Mouse (Mus musculus): ENCODE results near the gene 9430015G10Rik. TPM values are rescaled to one million over a fixed set of nuclear protein-coding genes. Genes with fewer than 3 reads are reported as not detected.

The 9430015G10Rik gene
- polyA plus RNA-seq, 1 experiment from 2014 or later = 23.7 TPM

DNA sequence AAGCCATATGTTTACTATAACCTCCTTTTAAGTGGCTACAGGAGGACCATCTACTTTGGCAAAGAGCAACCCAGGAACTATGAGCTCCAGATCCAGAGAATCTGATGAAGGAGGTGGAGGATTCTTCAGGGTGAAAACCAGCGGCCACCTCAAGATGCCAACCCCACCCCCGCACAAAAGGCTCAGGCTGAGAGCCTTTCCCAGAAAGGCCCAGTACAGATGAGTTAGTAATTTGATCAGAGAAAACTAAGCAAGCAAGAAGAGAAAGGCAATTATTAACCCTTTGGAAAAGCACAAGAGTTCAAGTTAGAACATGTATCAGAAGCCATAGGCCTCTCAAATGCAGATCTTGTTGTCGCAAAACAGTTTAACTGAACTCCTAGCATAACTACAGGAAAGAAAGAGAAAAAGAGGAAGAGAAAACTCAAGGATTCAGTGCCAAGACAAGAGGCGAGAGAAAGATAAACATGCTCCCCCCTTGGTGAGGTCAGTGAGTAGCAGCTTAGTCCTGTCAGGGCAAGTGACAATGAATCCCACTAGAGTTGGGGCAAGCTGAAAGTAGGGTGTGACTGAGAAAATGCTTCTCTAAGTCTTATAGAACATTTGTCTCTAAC, 27.1 kb upstream of the 9430015G10Rik start:
- Histone ChIP-seq H3K27me3 (replicated peaks) (peaks cover 5% of the 10 kb centered on the region; the same call in 1 of the 2 replicates), H3K9me3 (replicated peaks) (no peaks in the 10 kb centered on the region), H3K4me2 (no peak overlapping the region), H3K36me3 (no peaks in the 10 kb centered on the region), H3K27ac (ENCODE audit: poor library complexity, severe bottlenecking) (no peak overlapping the region), H3K4me1 (replicated peaks) (peaks cover 9% of the 10 kb centered on the region), H3K9ac (no peak overlapping the region), H3K4me3 (no peak overlapping the region)
- no peak for ATAC-seq (ENCODE audit: insufficient number of reproducible peaks, low FRiP score)
- 47% methylated on average over 4 of the region's 4 CpGs for WGBS

DNA sequence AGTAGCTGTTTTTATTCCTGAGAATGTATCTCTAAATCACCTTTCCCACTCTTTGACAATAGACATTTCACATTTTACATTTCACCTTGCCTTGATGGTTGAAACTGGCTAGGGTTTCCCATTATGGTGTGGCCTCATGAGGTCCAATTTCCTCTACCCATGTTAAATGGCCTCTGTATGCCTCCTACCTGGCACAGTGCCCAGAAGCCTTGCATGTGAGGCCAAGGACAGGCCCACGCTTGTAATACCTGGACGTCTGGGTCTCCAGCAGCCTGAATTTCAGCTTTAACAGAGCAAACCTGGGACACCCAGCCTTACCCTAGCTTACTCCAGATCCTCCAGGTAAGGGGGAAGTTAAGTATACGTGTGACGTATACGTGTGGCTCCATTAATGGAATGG, 26.4 kb upstream of the 9430015G10Rik start:
- 61% methylated on average over 5 of the region's 5 CpGs for WGBS
- H3K9ac ChIP-seq = no peak overlapping the region
- no peaks in the 10 kb centered on the region for H3K9me3 ChIP-seq (replicated peaks)
- 0 out of 2 replicates have a peak, but pooled peaks have one; percentile 45 for ATAC-seq (ENCODE audit: insufficient number of reproducible peaks, low FRiP score)
- no peaks in the 10 kb centered on the region for H3K36me3 ChIP-seq
- no peak overlapping the region for H3K4me3 ChIP-seq
- peaks cover 9% of the 10 kb centered on the region for H3K4me1 ChIP-seq (replicated peaks)
- H3K4me2 ChIP-seq = no peak overlapping the region
- H3K27me3 ChIP-seq (replicated peaks) = peaks cover 3% of the 10 kb centered on the region; the same call in 1 of the 2 replicates
- peak overlapping the region; percentile 30; the same call in 1 of the 2 replicates for H3K27ac ChIP-seq (ENCODE audit: poor library complexity, severe bottlenecking)

DNA sequence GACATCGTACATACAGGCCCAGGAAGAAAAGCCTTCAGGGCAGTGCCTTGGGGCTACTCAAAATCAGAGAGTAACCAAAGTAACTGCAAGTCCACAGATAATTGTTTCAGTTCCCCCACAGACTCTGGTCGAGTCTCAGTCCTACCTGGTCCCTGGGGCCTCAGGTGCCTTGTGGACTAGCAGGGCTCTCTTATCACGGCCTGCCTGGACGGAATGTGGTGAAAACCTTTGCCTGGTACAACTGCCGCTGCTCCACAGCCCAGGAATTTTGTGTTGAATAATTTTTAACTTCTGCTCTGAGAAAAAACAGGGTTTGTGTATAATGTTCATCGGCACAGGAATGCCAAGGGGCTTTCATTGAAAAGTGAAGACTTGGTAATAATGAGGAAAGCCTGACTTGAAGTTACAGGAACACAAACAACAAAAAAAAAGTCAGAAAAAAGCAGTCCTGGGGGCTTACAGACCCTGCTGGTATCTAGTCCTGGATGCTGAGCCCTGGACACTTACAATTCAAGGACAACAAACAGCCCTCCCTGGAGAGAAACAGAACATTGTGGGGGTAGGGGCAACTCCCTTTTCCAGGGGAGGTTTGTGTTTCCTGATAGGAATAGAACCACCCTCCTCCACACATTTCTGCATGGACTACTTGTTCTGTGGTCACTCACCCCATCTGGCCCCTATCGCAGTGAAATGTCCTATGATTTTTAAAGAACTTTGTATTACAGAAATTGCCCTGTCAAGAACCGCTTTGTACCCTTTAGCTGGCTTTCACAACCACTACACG, 25.5 kb upstream of the 9430015G10Rik start:
- H3K4me2 ChIP-seq = no peak overlapping the region
- H3K27me3 ChIP-seq (replicated peaks) = no peaks in the 10 kb centered on the region
- peak overlapping the region; percentile 23; the same call in 1 of the 2 replicates for H3K27ac ChIP-seq (ENCODE audit: poor library complexity, severe bottlenecking)
- H3K36me3 ChIP-seq = no peaks in the 10 kb centered on the region
- H3K9ac ChIP-seq = 0 out of 2 replicates have a peak overlapping the region, but pooled peaks have one; percentile 45
- WGBS = 54% methylated on average over 9 of the region's 9 CpGs
- H3K4me3 ChIP-seq = no peak overlapping the region
- H3K9me3 ChIP-seq (replicated peaks) = no peaks in the 10 kb centered on the region
- ATAC-seq (ENCODE audit: insufficient number of reproducible peaks, low FRiP score) = no peak
- peaks cover 9% of the 10 kb centered on the region for H3K4me1 ChIP-seq (replicated peaks)

DNA sequence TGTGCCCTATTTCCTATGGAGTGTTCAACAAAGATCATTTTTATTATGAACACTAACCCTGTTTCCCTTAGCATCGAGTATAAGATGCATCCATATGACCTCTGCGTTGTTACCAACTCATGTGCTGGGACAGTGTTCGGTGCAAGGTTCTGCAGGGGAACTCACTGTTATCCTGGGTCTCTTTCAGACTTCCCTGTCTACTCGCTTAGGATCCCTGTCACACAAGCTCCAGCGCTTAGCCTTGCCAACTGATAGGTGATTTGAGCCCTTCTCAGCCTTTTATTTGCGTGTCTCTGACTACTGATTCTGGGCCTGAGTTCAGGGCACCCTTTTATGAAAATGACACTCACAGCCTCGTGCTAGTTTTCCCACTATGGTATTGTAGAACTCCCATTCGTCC, 24.5 kb upstream of the 9430015G10Rik start:
- no peak overlapping the region for H3K27ac ChIP-seq (ENCODE audit: poor library complexity, severe bottlenecking)
- H3K9me3 ChIP-seq (replicated peaks) = no peaks in the 10 kb centered on the region
- no peaks in the 10 kb centered on the region for H3K36me3 ChIP-seq
- no peak overlapping the region for H3K9ac ChIP-seq
- ATAC-seq (ENCODE audit: insufficient number of reproducible peaks, low FRiP score) = no peak
- H3K4me3 ChIP-seq = no peak overlapping the region
- peaks cover 9% of the 10 kb centered on the region for H3K4me1 ChIP-seq (replicated peaks)
- H3K4me2 ChIP-seq = no peak overlapping the region
- WGBS = 77% methylated on average over 8 of the region's 8 CpGs
- H3K27me3 ChIP-seq (replicated peaks) = no peaks in the 10 kb centered on the region

DNA sequence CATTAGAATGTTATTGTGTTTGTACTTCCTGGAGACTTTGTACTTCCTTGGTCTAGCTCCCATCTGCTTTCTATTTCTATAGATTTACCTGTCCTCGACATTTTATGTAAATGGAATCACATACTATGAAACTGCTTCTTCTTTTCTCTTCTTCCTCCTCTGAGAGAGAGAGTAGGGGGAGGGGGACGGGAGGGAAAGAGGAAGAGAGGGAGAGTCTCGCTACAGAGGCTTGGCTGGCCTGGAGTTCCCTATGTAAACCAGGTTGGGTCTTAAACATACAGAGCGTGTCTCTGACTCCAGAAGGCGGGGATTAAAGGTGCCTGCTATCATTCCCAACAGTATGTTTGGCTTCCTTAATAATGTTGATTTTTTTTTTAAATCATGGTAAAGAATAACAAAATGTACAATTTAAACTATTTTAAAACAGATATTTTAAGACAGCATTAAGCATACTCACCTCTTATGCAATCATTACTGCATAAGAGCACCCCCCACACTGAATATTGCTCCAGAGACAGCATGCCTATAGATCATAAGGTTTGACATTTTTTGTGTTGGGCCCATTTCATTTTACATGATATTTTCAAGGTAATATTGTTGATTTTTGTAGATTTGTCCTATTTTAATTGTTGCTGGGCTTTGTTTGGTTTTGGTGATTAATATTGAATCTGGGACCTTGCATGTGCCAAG, 22.2 kb upstream of the 9430015G10Rik start:
- Histone ChIP-seq H3K4me2 (no peak overlapping the region), H3K27me3 (replicated peaks) (no peaks in the 10 kb centered on the region), H3K4me1 (replicated peaks) (peaks cover 9% of the 10 kb centered on the region), H3K36me3 (no peaks in the 10 kb centered on the region), H3K9me3 (replicated peaks) (no peaks in the 10 kb centered on the region), H3K27ac (ENCODE audit: poor library complexity, severe bottlenecking) (no peak overlapping the region), H3K9ac (no peak overlapping the region), H3K4me3 (no peak overlapping the region)
- WGBS = 32% methylated on average over 5 of the region's 5 CpGs
- no peak for ATAC-seq (ENCODE audit: insufficient number of reproducible peaks, low FRiP score)

DNA sequence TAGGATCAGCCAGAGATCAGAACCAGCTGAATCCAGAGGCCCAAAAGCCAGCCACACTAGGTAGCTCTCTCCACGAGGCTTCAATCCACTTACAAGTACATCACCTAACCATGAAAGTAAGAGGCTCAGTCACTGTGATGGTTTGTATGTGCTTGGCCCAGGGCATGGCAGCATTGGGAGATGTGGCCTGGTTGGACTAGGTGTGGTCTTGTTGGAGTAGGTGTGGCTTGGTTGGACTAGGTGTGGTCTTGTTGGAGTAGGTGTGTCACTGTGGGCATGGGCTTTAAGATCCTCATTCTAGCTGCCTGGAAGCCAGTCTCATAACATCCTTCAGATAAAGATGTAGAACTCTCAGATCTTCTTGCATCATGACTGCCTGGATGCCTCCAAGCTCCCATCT, 18.5 kb upstream of the 9430015G10Rik start:
- H3K4me2 ChIP-seq = no peak overlapping the region
- H3K9ac ChIP-seq = no peak overlapping the region
- H3K27ac ChIP-seq (ENCODE audit: poor library complexity, severe bottlenecking) = no peak overlapping the region
- H3K4me3 ChIP-seq = no peak overlapping the region
- no peaks in the 10 kb centered on the region for H3K27me3 ChIP-seq (replicated peaks)
- H3K4me1 ChIP-seq (replicated peaks) = no peaks in the 10 kb centered on the region
- no peaks in the 10 kb centered on the region for H3K9me3 ChIP-seq (replicated peaks)
- no peak for ATAC-seq (ENCODE audit: insufficient number of reproducible peaks, low FRiP score)
- 71% methylated on average over 1 of the region's 1 CpGs for WGBS
- no peaks in the 10 kb centered on the region for H3K36me3 ChIP-seq

DNA sequence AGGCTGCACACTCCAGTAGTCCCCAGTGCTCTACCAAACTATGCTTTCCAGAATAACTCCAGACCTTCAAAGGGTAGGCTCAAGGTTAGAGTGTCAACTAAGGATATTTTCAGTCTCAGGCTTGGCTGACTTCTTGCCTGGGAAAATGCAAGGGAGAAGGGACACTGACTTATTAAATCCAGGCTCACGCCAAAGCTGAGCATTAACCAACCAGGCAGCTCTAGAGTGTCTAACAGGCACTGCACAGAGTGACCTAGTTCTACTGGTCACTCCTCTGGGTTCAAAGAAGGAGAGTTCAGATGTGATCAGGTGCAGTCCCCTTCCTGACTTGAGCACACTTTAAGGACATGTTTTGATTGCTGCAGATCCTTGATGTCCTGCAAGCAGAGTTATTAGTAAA, 17.0 kb upstream of the 9430015G10Rik start:
- Histone ChIP-seq H3K4me1 (replicated peaks) (peaks cover 11% of the 10 kb centered on the region), H3K4me2 (no peak overlapping the region), H3K9ac (no peak overlapping the region), H3K36me3 (no peaks in the 10 kb centered on the region), H3K9me3 (replicated peaks) (no peaks in the 10 kb centered on the region), H3K4me3 (no peak overlapping the region), H3K27me3 (replicated peaks) (no peaks in the 10 kb centered on the region), H3K27ac (ENCODE audit: poor library complexity, severe bottlenecking) (no peak overlapping the region)
- WGBS = 81% methylated on average over 1 of the region's 1 CpGs
- ATAC-seq (ENCODE audit: insufficient number of reproducible peaks, low FRiP score) = no peak

DNA sequence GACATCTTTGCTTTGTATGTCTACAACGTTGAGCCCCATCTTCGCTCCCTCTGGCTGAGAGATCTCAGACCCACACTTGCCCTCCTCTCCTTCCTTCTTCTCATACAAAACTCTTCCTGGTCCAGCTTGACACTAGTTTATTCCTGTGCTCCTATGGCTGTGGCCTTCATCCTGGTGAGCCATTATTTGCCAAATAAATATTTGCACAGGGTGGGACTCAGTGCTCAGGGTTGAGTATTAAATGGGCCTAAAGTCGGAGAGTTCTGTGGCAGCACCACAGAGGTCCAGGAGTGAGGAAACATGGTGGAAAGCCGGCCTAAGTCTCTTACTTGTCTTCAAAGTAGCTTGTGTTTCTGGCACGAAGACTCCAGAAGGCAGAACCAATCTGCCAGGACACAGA, 16.0 kb upstream of the 9430015G10Rik start:
- Histone ChIP-seq H3K9ac (no peak overlapping the region), H3K4me2 (no peak overlapping the region), H3K27ac (ENCODE audit: poor library complexity, severe bottlenecking) (no peak overlapping the region), H3K36me3 (no peaks in the 10 kb centered on the region), H3K9me3 (replicated peaks) (no peaks in the 10 kb centered on the region), H3K27me3 (replicated peaks) (no peaks in the 10 kb centered on the region), H3K4me1 (replicated peaks) (peaks cover 12% of the 10 kb centered on the region), H3K4me3 (no peak overlapping the region)
- WGBS = 75% methylated on average over 5 of the region's 5 CpGs
- ATAC-seq (ENCODE audit: insufficient number of reproducible peaks, low FRiP score) = no peak

DNA sequence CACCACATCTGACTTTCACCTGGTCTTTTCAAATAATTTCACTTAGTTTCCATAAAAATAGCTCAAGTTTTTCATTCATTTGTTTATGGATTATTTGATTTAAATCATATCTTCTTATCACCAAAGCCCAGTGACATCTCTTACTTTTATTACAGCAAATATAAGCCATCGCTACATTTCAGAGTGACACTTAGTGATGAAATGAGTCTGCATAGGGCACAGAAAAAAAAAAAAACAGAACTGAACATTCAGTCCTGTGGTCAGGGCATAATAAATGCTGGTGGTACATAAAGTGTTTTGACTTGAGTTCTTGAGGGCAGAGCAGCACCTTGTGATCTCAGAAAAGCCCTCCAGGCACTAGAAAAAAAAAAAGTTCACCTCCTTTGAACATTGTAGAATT, 13.6 kb upstream of the 9430015G10Rik start:
- H3K27ac ChIP-seq (ENCODE audit: poor library complexity, severe bottlenecking) = no peak overlapping the region
- H3K9ac ChIP-seq = no peak overlapping the region
- ATAC-seq (ENCODE audit: insufficient number of reproducible peaks, low FRiP score) = no peak
- no peaks in the 10 kb centered on the region for H3K36me3 ChIP-seq
- no peaks in the 10 kb centered on the region for H3K9me3 ChIP-seq (replicated peaks)
- H3K27me3 ChIP-seq (replicated peaks) = no peaks in the 10 kb centered on the region
- WGBS = 93% methylated on average over 1 of the region's 1 CpGs
- no peak overlapping the region for H3K4me3 ChIP-seq
- H3K4me2 ChIP-seq = no peak overlapping the region
- peaks cover 12% of the 10 kb centered on the region for H3K4me1 ChIP-seq (replicated peaks)

DNA sequence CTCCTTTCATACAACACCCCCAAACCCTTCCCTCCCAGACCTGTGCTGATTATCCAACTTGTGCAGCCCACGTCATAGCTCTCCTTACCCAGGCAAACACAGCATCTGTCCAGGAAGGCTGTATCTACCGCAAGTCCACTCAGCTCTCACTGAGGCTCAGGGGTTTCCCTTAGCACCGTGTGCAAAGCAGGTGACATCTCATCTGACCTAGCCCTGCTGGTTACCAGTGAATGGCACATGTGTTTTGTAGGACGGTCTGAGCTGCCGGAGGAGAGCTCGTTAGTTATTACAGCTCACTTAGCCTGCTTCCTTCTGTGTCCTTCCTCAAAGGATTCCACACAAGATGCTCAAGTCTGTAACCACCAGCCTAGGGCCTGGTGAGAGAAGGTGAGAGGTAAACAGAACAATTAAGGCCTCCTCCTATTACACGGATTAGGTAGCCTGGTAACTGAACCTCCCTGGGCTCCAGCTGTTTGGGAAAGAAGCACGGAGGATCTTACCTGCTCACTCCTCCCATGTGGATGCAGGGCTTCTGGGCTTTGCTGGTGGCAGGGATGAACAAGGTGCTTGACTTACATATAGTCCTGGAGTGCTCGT, 11.9 kb upstream of the 9430015G10Rik start:
- ATAC-seq (ENCODE audit: insufficient number of reproducible peaks, low FRiP score) = 0 out of 2 replicates have a peak, but pooled peaks have one; percentile 18
- no peaks in the 10 kb centered on the region for H3K27me3 ChIP-seq (replicated peaks)
- no peak overlapping the region for H3K9ac ChIP-seq
- H3K27ac ChIP-seq (ENCODE audit: poor library complexity, severe bottlenecking) = no peak overlapping the region
- H3K4me3 ChIP-seq = no peak overlapping the region
- no peaks in the 10 kb centered on the region for H3K36me3 ChIP-seq
- no peak overlapping the region for H3K4me2 ChIP-seq
- no peaks in the 10 kb centered on the region for H3K9me3 ChIP-seq (replicated peaks)
- WGBS = 50% methylated on average over 9 of the region's 9 CpGs
- H3K4me1 ChIP-seq (replicated peaks) = peaks cover 12% of the 10 kb centered on the region

DNA sequence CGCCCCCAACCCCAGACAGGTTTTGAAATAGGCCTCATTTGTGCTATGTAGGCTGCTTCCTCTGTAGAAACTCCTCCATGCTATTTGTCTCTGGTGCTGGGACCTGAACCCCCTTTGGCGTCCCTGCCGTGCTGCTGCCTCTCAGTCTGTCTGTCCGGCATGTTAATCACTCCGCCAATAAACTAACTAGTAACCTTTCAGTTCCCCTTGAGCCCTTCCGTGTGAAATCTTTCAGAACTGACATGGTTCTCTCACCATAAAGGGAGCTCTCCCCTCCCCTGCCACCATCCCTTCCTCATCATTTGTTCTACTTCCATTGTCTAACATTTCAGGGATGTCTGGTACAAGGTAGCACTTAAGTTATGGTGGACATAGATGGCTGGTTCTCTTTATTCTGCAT, 10.4 kb upstream of the 9430015G10Rik start:
- Histone ChIP-seq H3K27ac (ENCODE audit: poor library complexity, severe bottlenecking) (no peak overlapping the region), H3K9me3 (replicated peaks) (no peaks in the 10 kb centered on the region), H3K4me1 (replicated peaks) (peaks cover 16% of the 10 kb centered on the region), H3K27me3 (replicated peaks) (no peaks in the 10 kb centered on the region), H3K9ac (no peak overlapping the region), H3K36me3 (no peaks in the 10 kb centered on the region), H3K4me3 (no peak overlapping the region), H3K4me2 (no peak overlapping the region)
- 68% methylated on average over 6 of the region's 6 CpGs for WGBS
- ATAC-seq (ENCODE audit: insufficient number of reproducible peaks, low FRiP score) = no peak

Measured in heart, embryonic 12.5 days (tissue).